Mouse (Mus musculus): ENCODE results near the gene Fam219b. TPM values are rescaled to one million over a fixed set of nuclear protein-coding genes. Genes with fewer than 3 reads are reported as not detected.

The Fam219b gene
- polyA plus RNA-seq, 1 experiment from 2014 or later: 19.7 TPM

- Histone ChIP-seq H3K9ac (ENCODE audit: low read depth, low read length) (peak overlapping the region; percentile 97), H3K4me3 (ENCODE audit: low read length) (peak overlapping the region; percentile 94), H3K9me3 (ENCODE audit: control insufficient read depth, low read length) (no peaks in the 10 kb centered on the region), H3K27me3 (ENCODE audit: control insufficient read depth, insufficient read depth, low read length) (no peaks in the 10 kb centered on the region), H3K4me2 (replicated peaks; ENCODE audit: low read depth, low read length) (peak overlapping the region; percentile 75), H3K27ac (ENCODE audit: low read depth, low read length) (no peak overlapping the region), H3K4me1 (ENCODE audit: control insufficient read depth, insufficient read depth, low read length) (peaks cover 5% of the 10 kb centered on the region), H3K36me3 (ENCODE audit: control insufficient read depth, insufficient read depth, low read length) (peaks cover 2% of the 10 kb centered on the region; the same call in 1 of the 2 replicates)
- ATAC-seq (ENCODE audit: low FRiP score, low TSS enrichment): no peak
- WGBS: 39% methylated on average over 7 of the region's 7 CpGs
Observed at GRCm38 (mm10) chr9:57522114-57522860, 15.0 kb upstream of the Fam219b start.

GRCm38 (mm10) chr9:57522861-57523246 is 14.5 kb upstream of the Fam219b start:
- H3K36me3 ChIP-seq (ENCODE audit: control insufficient read depth, insufficient read depth, low read length): peaks cover 2% of the 10 kb centered on the region; the same call in 1 of the 2 replicates
- H3K4me3 ChIP-seq (ENCODE audit: low read length): peak overlapping the region; percentile 94; the same call in 1 of the 2 replicates
- 69% methylated on average over 4 of the region's 4 CpGs for WGBS
- H3K27me3 ChIP-seq (ENCODE audit: control insufficient read depth, insufficient read depth, low read length): no peaks in the 10 kb centered on the region
- no peak for ATAC-seq (ENCODE audit: low FRiP score, low TSS enrichment)
- H3K4me1 ChIP-seq (ENCODE audit: control insufficient read depth, insufficient read depth, low read length): peaks cover 5% of the 10 kb centered on the region
- H3K27ac ChIP-seq (ENCODE audit: low read depth, low read length): no peak overlapping the region
- peak overlapping the region; percentile 38; the same call in 1 of the 2 replicates for H3K9ac ChIP-seq (ENCODE audit: low read depth, low read length)
- H3K9me3 ChIP-seq (ENCODE audit: control insufficient read depth, low read length): no peaks in the 10 kb centered on the region
- peak overlapping the region; percentile 75 for H3K4me2 ChIP-seq (replicated peaks; ENCODE audit: low read depth, low read length)

- H3K27ac ChIP-seq (ENCODE audit: low read depth, low read length): no peak overlapping the region
- H3K4me2 ChIP-seq (replicated peaks; ENCODE audit: low read depth, low read length): no peak overlapping the region
- H3K36me3 ChIP-seq (ENCODE audit: control insufficient read depth, insufficient read depth, low read length): peaks cover 3% of the 10 kb centered on the region; the same call in 1 of the 2 replicates
- no peaks in the 10 kb centered on the region for H3K27me3 ChIP-seq (ENCODE audit: control insufficient read depth, insufficient read depth, low read length)
- peaks cover 5% of the 10 kb centered on the region for H3K4me1 ChIP-seq (ENCODE audit: control insufficient read depth, insufficient read depth, low read length)
- H3K4me3 ChIP-seq (ENCODE audit: low read length): no peak overlapping the region
- WGBS: 86% methylated on average over 1 of the region's 1 CpGs
- no peak for ATAC-seq (ENCODE audit: low FRiP score, low TSS enrichment)
- H3K9ac ChIP-seq (ENCODE audit: low read depth, low read length): no peak overlapping the region
- H3K9me3 ChIP-seq (ENCODE audit: control insufficient read depth, low read length): no peaks in the 10 kb centered on the region
Observed at GRCm38 (mm10) chr9:57523754-57524153, 13.6 kb upstream of the Fam219b start.

GRCm38 (mm10) chr9:57524439-57524838 is 12.9 kb upstream of the Fam219b start:
- H3K4me2 ChIP-seq (replicated peaks; ENCODE audit: low read depth, low read length): no peak overlapping the region
- no peak overlapping the region for H3K4me3 ChIP-seq (ENCODE audit: low read length)
- H3K9me3 ChIP-seq (ENCODE audit: control insufficient read depth, low read length): no peaks in the 10 kb centered on the region
- H3K36me3 ChIP-seq (ENCODE audit: control insufficient read depth, insufficient read depth, low read length): peaks cover 9% of the 10 kb centered on the region; the same call in 1 of the 2 replicates
- H3K27me3 ChIP-seq (ENCODE audit: control insufficient read depth, insufficient read depth, low read length): no peaks in the 10 kb centered on the region
- no peak overlapping the region for H3K9ac ChIP-seq (ENCODE audit: low read depth, low read length)
- ATAC-seq (ENCODE audit: low FRiP score, low TSS enrichment): no peak
- H3K4me1 ChIP-seq (ENCODE audit: control insufficient read depth, insufficient read depth, low read length): peaks cover 5% of the 10 kb centered on the region
- H3K27ac ChIP-seq (ENCODE audit: low read depth, low read length): no peak overlapping the region

GRCm38 (mm10) chr9:57525516-57525915 is 11.8 kb upstream of the Fam219b start:
- Histone ChIP-seq H3K27me3 (ENCODE audit: control insufficient read depth, insufficient read depth, low read length) (no peaks in the 10 kb centered on the region), H3K36me3 (ENCODE audit: control insufficient read depth, insufficient read depth, low read length) (peaks cover 16% of the 10 kb centered on the region; the same call in 1 of the 2 replicates), H3K9me3 (ENCODE audit: control insufficient read depth, low read length) (no peaks in the 10 kb centered on the region), H3K4me3 (ENCODE audit: low read length) (no peak overlapping the region), H3K4me1 (ENCODE audit: control insufficient read depth, insufficient read depth, low read length) (peaks cover 5% of the 10 kb centered on the region), H3K27ac (ENCODE audit: low read depth, low read length) (no peak overlapping the region), H3K9ac (ENCODE audit: low read depth, low read length) (no peak overlapping the region), H3K4me2 (replicated peaks; ENCODE audit: low read depth, low read length) (no peak overlapping the region)
- ATAC-seq (ENCODE audit: low FRiP score, low TSS enrichment): no peak
- 62% methylated on average over 2 of the region's 2 CpGs for WGBS

GRCm38 (mm10) chr9:57526435-57526834 is 10.9 kb upstream of the Fam219b start:
- no peak overlapping the region for H3K4me2 ChIP-seq (replicated peaks; ENCODE audit: low read depth, low read length)
- H3K9me3 ChIP-seq (ENCODE audit: control insufficient read depth, low read length): no peaks in the 10 kb centered on the region
- no peak overlapping the region for H3K9ac ChIP-seq (ENCODE audit: low read depth, low read length)
- H3K27me3 ChIP-seq (ENCODE audit: control insufficient read depth, insufficient read depth, low read length): no peaks in the 10 kb centered on the region
- H3K4me3 ChIP-seq (ENCODE audit: low read length): no peak overlapping the region
- no peak for ATAC-seq (ENCODE audit: low FRiP score, low TSS enrichment)
- H3K36me3 ChIP-seq (ENCODE audit: control insufficient read depth, insufficient read depth, low read length): peaks cover 23% of the 10 kb centered on the region
- no peak overlapping the region for H3K27ac ChIP-seq (ENCODE audit: low read depth, low read length)
- peaks cover 5% of the 10 kb centered on the region for H3K4me1 ChIP-seq (ENCODE audit: control insufficient read depth, insufficient read depth, low read length)

GRCm38 (mm10) chr9:57531946-57532345 is 5.4 kb upstream of the Fam219b start:
- no peak for ATAC-seq (ENCODE audit: low FRiP score, low TSS enrichment)
- Histone ChIP-seq H3K9ac (ENCODE audit: low read depth, low read length) (no peak overlapping the region), H3K27me3 (ENCODE audit: control insufficient read depth, insufficient read depth, low read length) (no peaks in the 10 kb centered on the region), H3K4me3 (ENCODE audit: low read length) (no peak overlapping the region), H3K9me3 (ENCODE audit: control insufficient read depth, low read length) (no peaks in the 10 kb centered on the region), H3K36me3 (ENCODE audit: control insufficient read depth, insufficient read depth, low read length) (peaks cover 52% of the 10 kb centered on the region), H3K4me2 (replicated peaks; ENCODE audit: low read depth, low read length) (no peak overlapping the region), H3K4me1 (ENCODE audit: control insufficient read depth, insufficient read depth, low read length) (no peaks in the 10 kb centered on the region), H3K27ac (ENCODE audit: low read depth, low read length) (no peak overlapping the region)
- 66% methylated on average over 1 of the region's 1 CpGs for WGBS

- no peak for ATAC-seq (ENCODE audit: low FRiP score, low TSS enrichment)
- Histone ChIP-seq H3K4me1 (ENCODE audit: control insufficient read depth, insufficient read depth, low read length) (peaks cover 8% of the 10 kb centered on the region), H3K4me2 (replicated peaks; ENCODE audit: low read depth, low read length) (no peak overlapping the region), H3K36me3 (ENCODE audit: control insufficient read depth, insufficient read depth, low read length) (peaks cover 51% of the 10 kb centered on the region), H3K9ac (ENCODE audit: low read depth, low read length) (peak overlapping the region; percentile 88; the same call in 1 of the 2 replicates), H3K9me3 (ENCODE audit: control insufficient read depth, low read length) (no peaks in the 10 kb centered on the region), H3K27me3 (ENCODE audit: control insufficient read depth, insufficient read depth, low read length) (no peaks in the 10 kb centered on the region), H3K27ac (ENCODE audit: low read depth, low read length) (no peak overlapping the region), H3K4me3 (ENCODE audit: low read length) (no peak overlapping the region)
- WGBS: 86% methylated on average over 5 of the region's 5 CpGs
Observed at GRCm38 (mm10) chr9:57536362-57536761, 966 bp upstream of the Fam219b start.

- Histone ChIP-seq H3K4me2 (replicated peaks; ENCODE audit: low read depth, low read length) (peak overlapping the region; percentile 78), H3K9me3 (ENCODE audit: control insufficient read depth, low read length) (no peaks in the 10 kb centered on the region), H3K4me1 (ENCODE audit: control insufficient read depth, insufficient read depth, low read length) (peaks cover 8% of the 10 kb centered on the region), H3K9ac (ENCODE audit: low read depth, low read length) (peak overlapping the region; percentile 88), H3K4me3 (ENCODE audit: low read length) (peak overlapping the region; percentile 87), H3K36me3 (ENCODE audit: control insufficient read depth, insufficient read depth, low read length) (peaks cover 46% of the 10 kb centered on the region), H3K27ac (ENCODE audit: low read depth, low read length) (peak overlapping the region; percentile 76; the same call in 1 of the 2 replicates), H3K27me3 (ENCODE audit: control insufficient read depth, insufficient read depth, low read length) (no peaks in the 10 kb centered on the region)
- WGBS: under 1% methylated on average over 23 of the region's 24 CpGs
- peak; percentile 74; the same call in 1 of the 2 replicates for ATAC-seq (ENCODE audit: low FRiP score, low TSS enrichment)
Observed at GRCm38 (mm10) chr9:57537728-57538181, 427 bp downstream of the Fam219b start.
